Mouse (Mus musculus): ENCODE measurements around the gene Sipa1l1.

Sipa1l1 gene

DNA sequence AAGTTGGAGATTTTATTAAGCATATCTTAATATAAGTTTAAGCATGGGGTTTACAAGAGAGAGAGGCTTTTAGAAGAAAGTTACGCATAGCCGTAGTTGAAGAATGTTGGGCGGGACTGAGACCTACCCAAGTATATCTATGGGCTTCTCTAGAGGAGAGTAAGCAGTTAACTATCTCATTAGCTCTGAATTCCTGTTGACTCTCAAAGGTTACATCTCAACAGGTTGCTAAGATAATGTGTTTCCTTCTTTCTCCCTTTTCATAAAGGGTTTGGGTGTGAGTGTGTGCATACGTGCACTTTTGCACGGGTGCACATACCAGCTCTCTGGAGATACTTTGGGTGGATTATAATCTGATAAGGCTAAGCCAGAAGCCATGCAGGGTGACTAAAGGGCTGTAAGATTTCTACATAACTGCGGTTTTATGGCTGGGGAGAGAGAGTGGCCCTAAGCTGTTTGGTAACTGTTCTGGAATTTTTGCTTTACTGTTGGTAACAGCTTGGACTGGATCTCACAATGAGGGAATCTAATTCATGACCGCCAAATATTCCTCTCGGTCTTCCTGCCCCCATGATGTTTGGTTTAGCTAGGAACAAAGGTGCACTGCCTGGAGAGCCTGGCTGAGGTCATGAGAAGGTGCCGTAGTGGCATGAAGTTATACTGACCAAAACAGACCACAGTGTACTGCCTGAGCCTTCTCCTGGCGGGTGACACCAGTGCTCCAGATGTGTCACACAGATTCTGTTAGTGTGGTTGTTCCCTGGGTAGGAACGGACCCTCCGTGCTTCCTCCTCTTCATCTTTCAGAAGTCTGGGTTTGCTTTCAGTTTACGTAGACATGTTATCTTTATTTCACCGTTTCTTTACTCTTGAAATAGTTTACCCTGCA, 78.5 kb downstream of the Sipa1l1 start:
- no peak for DNase-seq (ENCODE audit: low read depth, low spot score)

DNA sequence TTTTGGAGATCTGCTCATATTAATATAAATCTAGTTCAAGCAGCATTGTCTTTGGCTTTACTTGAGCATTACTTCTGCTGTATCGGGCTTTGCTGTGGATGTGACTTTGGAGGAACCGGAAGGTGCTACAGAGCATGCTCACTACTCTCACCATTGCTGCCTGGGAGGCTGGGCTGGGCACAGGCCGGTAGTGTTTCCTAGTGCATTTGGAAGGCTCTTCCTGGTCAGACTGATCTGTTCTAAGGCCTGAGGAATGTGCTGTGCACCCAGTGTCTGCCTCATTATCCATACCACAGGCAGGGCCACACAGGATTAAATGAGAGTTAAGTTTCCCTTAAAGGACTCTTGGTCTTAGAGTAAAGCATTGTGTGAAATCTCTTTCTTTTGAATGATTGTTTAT, 79.4 kb downstream of the Sipa1l1 start:
- DNase-seq (ENCODE audit: low read depth, low spot score): no peak

DNA sequence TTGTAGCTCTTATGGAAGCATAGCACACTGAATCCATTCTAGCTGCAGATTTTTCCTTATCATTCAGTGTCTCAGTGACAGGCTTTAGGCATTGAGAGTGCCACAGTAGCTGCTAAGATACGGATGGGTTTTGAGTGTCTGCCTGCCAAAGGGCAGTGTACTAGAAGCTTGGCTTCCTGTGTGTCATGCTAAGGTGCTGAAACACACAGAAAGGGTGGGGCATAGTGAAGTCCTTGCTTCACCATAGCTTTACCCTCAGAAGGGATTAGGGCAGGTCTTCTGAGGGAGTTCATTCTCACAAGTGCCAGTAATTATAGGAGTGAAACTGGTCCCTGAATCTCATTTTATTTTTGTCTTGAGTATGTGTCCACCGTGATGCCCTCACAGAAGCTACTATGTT, 82.2 kb downstream of the Sipa1l1 start:
- no peak for DNase-seq (ENCODE audit: low read depth, low spot score)

DNA sequence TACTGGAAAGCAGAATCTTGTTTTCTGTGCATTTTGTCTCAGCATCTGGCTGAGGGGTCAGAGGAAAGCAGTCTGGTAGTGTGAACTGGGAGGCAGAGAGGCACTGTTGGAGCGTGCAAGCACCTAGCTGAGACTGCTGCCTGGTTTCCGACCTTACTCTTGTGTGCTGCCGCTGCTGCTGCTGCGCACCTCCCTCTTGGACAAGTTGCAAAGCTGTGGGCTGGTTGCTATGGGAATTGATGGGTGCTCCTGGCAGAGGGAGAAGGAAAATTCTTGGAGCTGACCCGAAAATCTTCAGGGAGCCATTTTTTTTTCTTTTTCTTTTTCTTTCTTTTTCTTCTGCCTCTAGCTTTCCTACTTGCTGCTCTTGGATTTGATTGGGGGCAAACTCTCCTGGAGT, 85.0 kb downstream of the Sipa1l1 start:
- no peak for DNase-seq (ENCODE audit: low read depth, low spot score)

DNA sequence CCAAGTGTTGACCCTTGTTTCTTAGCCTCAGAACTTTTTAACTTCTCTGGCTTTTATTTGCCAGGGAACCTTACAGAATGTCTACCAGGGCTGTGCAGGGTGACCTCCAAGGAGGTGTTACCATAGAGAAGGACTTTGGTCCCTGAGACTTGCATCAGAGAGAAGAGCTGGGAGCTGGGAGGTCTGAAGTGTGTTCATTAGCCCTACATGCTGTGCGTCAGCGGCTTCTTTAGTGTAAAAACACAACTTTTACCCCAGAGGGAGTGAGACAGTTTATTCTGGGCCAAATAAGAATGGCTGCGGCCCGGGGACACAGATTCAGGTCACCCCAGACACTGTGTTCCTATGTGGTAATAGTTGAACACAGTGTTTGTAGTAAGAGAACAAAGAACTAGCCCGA, 86.9 kb downstream of the Sipa1l1 start:
- no peak for DNase-seq (ENCODE audit: low read depth, low spot score)

DNA sequence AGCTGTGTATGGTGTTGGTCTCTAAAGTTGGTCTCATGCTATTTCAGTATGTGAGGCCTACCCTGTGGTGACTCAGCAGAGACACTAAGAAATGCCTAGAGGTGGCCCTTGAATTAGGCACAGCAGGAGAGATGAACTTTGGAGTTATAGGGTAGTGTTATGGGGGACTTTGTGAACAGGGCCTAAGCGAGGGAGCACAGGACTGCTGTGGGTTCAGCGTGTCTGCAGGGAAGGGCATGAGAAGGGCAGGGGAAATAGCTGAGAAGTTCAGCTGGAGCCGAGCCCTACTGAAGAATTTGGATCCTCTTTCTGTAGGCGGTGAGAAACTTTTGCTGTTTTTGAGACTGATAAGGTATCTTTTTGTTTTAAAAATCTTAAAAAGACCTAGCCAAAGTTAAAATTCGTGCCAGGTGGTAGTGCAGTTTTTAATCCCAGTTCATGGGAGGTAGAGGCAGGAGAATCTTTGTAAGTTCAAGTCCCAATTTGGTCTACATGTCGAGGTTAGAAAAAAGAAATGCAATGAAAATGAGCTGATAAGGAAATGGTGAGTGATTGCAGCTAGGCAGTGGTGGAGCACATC, 87.9 kb downstream of the Sipa1l1 start:
- no peak for DNase-seq (ENCODE audit: low read depth, low spot score)

DNA sequence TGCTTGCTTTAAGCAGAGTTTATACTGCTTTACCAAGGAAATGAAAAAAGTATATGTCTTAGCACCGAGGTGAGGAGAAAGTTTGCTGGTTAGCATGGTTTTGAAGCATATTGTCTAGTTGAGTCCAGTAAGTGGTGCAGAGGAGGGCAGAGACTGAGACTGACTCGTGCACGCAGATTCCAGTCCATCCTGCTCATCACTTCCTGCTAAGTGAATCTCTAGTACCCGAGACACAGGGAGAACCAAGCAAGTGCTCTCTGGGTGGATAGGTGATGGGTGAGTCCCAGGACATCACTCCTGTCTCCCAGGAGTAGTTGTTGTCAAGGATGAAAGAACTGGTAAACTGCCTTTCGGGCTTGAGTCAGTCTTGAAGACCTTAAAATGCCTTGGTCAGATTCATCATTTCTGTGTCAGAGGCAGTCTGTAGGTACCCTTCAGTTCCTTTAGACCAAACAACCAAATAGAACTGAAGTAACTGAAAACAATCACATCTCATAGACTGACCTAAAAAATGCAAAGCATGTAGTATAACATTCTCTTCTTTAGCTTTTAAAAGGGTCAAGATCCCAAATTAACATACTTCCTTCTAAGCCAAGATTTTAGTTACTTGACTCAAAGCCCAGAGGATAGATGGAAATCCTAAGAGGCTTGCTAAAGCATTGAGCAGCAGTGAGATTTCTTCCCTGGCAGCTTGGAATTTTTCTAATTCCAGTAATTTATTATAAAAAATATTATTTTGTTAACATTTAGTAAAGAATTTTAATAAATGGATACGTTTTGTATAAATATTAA, 89.1 kb downstream of the Sipa1l1 start:
- DNase-seq (ENCODE audit: low read depth, low spot score): no peak

DNA sequence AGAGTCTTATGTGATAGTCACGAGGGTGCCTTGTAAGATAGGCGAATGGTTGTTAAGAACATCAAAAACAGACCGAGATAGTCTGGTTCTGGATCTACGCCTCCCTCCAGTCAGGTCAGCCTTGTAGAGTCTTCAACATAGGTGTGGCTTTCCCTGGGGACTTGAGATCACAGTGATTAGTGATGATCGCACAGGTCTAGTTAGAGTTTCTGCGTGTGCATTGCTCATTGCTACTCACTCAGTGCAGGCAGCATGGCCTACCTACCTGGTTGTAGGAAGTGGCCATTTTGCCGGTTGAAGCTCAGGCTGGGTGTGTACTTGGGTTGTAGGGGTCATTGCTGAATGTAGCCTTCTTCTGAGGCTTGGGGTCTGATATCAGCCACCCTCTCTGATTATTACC, 94.3 kb downstream of the Sipa1l1 start:
- DNase-seq (ENCODE audit: low read depth, low spot score): no peak

DNA sequence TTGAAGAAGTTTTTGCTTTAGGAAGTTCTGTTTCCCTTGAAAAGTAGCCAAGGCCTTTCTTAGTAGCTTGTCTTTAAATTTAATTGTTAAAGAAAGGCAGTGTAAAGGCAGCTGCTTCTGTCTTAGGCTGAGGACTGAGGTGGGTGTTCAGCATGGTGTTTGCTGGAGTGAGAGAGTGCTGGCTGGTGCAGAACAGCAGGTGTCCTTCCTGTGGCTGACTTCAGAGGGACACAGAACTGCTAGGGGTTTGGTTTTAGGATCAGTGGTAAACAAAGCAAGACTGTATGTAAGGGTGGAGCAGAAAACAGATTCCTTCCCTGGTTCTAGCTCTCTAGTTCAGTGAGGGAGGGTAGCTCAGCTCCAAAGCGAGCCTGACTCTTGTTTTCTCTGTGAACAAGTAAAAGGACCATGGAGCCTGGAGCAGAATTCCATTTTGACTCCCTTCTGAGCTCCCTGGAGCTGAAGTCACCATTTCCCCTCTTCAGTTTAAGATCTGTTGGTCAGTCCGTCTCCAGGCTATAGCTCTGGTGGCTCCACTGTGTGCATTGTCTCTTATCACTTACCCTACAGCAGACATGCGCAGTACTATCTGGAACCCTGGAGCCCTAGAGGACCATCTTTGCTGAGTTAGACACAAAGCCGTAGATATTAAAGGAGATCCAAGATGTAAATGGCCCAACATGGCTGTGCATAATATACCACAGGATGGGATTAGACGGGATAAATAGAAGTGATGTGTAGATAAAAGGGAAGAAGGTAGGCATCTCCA, 95.1 kb downstream of the Sipa1l1 start:
- no peak for DNase-seq (ENCODE audit: low read depth, low spot score)

DNA sequence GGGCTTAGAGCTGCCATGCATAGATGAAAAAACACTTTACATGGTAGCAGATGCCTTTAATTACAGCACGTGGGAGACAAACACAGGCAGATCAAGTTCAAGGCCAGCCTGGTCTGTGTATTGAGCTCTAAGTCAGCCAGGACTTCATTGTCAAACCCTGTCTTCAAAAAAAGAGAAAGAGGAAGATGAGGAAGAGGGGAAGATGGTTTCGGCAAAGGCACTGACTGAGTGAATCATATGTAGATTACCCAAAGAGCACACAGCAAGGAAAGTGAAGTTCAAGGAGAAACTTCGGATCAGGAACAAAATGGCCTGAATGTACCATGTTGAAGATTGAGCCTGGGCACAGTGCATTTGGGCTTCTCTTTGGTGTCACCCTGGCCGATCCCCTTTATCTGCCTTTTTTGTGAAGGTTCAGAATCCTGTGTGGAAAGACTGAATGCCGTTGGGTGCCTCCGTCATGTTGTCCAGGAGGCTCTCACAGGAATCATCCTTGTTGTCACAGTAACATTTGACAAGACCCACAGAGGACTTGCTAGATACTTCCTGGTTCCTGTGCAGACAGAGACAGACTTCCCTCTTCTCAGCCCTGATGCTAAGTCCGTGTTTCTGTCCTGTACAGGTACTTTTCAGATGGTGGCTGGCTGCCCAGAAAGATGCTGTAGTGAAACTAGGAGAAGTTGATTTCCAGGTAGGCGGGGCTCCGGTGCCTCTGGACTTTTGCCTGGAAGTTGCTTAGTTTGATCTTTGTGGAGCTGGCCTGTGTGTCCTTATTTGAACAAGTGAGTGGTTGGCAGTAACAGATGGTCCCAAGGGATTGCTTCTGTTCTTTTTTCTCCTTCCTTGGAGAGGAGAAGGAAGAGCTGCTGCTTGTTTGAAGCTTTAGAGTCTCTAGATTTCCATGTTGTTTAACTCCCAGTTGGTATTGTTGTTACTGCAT, 96.5 kb downstream of the Sipa1l1 start:
- peak; percentile 15 for DNase-seq (ENCODE audit: low read depth, low spot score)

DNA sequence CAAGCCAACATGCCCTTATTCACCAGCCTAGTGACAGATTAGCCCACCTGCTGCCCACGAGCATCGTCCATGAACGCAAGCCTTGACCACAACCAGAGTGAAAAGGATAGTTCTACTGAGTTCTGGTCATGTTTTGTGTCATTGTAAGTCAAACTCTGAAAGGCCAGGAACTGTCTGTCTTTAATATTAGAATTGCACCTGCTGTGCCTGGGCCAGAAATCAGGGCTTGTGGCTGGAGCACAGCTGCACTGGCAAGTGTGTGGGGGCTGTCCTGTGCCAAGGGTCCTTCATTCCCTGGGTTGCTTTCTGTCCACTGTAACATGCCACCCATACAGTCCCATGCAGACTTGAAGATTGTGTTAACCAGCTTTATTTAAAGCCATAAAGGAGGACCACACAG, 102.3 kb downstream of the Sipa1l1 start:
- no peak for DNase-seq (ENCODE audit: low read depth, low spot score)

DNA sequence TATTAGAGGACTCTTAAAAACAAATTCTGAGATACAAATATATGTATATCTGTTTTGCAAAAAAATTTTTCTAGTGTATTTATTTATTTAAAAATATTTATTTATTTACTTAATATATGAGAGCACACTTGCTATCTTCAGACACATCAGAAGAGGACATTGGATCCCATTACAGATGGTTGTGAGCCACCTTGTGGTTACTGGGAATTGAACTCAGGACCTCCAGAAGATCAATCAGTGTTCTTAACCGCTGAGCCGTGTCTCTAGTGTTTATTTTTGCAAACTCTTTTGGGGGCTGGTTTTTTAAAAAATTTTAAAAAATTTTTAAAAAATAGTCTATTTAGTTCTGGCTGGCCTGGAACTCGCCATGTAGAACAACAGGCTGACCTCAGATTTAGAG, 104.4 kb downstream of the Sipa1l1 start:
- no peak for DNase-seq (ENCODE audit: low read depth, low spot score)

DNA sequence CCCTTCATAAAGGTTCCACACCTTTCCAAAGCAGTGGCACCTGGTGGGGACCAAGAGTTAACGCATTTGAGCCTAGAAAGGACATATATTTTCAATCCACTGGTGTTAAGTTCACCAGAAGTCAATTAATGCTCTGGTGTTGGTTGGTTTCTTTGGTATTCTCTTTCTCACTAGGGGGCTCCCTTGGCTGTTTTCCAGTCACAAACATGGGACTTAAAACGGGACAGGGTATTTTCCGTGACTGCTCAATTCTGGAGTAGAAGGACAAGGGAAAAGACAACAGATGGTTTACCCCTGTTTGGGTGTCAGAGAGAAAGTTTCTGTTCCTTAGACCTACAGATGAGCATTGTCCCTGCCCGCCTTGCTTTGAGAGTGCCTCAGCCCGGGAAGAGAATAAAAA, 105.5 kb downstream of the Sipa1l1 start:
- DNase-seq (ENCODE audit: low read depth, low spot score): no peak

DNA sequence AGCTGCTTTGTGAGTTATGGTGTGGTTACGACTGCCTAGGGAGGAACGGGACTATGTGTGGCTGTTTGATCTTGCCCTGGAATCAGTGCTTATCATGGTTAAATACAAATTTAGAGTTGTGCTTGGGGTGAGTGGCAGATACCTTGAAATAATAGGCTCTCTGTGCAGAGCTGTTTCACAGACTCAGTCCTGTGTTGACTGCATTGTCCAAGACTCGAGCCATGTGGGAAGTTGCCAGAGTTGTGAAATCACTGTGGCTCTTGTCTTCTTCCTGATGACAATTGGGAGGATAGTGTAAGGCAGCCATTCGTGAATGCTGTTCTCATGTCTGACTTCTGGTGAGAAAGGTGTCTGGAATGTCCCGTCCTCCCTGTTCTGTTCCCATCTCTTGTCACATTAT, 106.6 kb downstream of the Sipa1l1 start:
- DNase-seq (ENCODE audit: low read depth, low spot score): peak; percentile 26

DNA sequence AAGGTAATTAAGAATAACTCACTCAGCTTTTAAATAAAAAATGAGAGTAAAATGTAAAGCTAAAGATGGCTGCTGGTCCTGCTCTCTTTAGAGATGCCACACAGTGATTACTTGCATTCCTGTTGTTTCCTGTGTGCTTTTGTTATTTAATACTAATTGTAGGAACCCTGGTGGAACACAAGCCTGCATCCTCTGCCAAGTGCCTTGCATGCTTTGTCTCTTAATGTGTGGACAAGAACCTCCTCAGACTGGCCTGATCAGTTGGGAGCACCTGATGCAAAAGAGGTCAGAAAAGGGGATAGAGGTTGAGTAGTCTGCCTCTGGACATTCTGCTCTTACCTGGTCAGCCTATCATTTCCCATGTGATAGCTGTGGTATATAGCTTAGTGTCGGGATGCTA, 107.5 kb downstream of the Sipa1l1 start:
- no peak for DNase-seq (ENCODE audit: low read depth, low spot score)

DNA sequence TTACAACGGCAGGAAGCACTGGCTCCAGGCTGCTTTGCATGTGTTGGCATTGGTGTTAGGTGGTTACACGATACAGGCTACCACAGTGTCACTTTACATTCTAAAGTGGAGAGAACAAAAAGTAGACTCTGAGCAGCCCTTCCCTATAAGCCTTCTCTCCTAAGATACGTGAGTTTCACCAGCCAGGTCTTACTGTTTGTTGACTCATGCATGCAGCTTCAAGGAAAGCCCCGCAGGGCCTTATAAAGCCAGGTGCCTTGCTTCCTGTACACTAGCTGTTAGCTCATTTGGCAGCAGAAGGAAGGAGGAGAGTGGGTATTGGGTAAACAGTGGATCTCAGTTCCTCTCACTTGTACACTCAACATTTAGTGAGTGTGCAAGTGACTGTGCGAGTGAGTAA, 115.5 kb downstream of the Sipa1l1 start:
- no peak for DNase-seq (ENCODE audit: low read depth, low spot score)

DNA sequence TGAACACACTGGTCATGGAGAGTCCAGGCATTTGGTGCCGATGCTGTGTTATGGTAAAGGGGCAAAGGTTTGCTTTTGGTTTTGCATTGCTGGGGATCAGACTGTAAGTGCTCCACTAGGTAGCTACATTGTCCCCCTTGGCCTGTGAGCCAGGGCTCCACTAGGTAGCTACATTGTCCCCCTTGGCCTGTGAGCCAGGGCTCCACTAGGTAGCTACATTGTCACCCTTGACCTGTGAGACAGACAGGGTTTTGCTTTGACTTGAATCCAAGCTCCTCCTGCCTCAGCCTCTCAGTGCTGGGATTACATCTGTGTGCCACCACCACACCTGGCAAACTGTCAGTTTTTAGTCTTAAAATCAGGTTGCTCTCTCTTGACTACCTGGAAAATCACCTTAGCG, 115.9 kb downstream of the Sipa1l1 start:
- no peak for DNase-seq (ENCODE audit: low read depth, low spot score)

DNA sequence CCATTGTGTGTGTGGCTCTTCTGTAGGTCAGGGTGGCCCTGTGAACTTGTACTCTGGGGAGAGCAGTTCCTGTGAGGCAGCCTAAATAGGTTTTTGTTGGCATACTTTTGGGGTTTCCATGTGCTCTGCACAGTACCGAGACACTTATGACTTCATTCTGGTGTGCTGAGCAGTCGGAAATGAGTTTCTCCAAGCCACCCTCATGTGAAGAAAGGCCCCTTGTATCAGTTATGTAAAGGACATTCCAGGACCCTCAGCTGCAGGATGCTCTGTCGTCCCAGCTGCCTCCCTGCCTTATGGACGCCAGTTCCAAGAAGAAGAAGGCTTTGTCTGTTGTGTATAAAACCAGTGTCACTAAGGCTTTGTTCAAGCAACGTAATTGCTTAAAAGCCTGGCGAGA, 116.9 kb downstream of the Sipa1l1 start:
- no peak for DNase-seq (ENCODE audit: low read depth, low spot score)

DNA sequence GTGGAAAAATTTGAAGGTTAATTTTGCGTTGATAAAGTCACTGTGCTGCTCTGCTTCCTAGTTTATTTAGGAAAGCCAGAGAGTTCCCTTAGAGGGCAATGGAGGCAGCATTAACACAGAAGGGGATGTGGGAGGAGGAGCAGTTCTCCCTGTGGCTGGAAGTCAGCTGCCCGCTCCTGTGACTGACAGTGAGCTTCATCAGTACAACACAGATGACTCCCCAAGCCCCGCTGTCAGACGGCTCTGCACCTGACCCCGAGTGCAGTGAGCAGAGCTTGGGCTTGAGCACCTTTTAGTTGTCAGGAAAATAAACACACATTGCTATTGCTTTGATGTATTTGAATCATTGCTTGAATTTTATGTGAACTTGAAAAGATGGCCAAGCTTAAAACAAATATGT, 117.7 kb downstream of the Sipa1l1 start:
- no peak for DNase-seq (ENCODE audit: low read depth, low spot score)

DNA sequence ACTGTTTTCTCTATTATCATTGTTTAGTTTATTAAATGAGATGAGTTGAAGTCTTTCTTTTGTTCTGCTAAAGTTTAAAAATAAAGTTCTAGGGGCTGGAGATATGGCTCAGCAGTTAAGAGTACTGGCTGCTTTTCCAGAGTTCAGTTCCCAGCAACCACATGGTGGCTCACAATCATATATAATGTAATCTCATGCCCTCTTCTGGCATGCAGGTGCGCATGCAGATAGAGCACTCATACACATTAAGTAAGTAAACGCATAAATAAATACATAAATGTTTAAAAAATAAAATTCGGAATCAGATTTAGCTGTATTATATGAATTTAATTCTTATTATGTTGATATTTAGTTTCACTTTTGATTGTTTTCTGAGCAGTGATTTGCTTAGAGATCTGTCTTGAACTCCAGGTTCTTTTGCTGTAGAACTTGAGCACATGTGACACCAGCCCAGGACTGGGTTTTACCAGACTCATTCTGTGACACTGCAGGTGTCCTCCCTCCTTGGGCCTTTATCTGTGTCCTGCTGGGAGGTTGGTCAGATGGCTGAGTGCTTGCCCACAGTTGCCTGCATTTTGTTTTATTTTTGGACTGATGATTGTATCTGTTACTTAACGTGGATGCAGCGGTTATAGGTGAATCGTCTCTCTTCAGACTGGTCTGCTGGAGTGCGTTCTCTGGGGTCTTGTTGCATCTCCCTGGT, 124.6 kb downstream of the Sipa1l1 start:
- DNase-seq (ENCODE audit: low read depth, low spot score): no peak

All from skeletal muscle tissue, adult 2 months (tissue).